Mouse (Mus musculus) MEL (cell line): Measurements from ENCODE around the gene Morc1.

Source experiments
- CHD2 ChIP-seq: IDR thresholded peaks from 2 replicates; pipeline ENCODE4 v1.6.1; 2011; ENCODE audit warnings: low read length, improper control_type of control experiment
- CTCF ChIP-seq, 3 experiments: IDR thresholded peaks in 2 of 3; conservative IDR thresholded peaks in 1 of 3; 2 replicates each; pipeline ENCODE4 v1.5.1; 2011 to 2012; ENCODE audit warnings: low read length in 3 of 3, low read depth in 2 of 3, mild to moderate bottlenecking in 2 of 3, improper control_type of control experiment in 1 of 3, inconsistent platforms in 1 of 3, mixed read lengths in 1 of 3, moderate library complexity in 1 of 3; ENCODE audit not compliant: control insufficient read depth in 1 of 3, insufficient read depth in 1 of 3, poor library complexity in 1 of 3, severe bottlenecking in 1 of 3
- EP300 ChIP-seq, 2 experiments: IDR thresholded peaks; 2 replicates each; pipeline ENCODE4 v1.6.1; 2011; ENCODE audit warnings: improper control_type of control experiment in 2 of 2, low read length in 2 of 2, low read depth in 1 of 2, mild to moderate bottlenecking in 1 of 2
- ETS1 ChIP-seq: IDR thresholded peaks from 2 replicates; pipeline ENCODE4 v1.6.1; 2012; ENCODE audit warnings: low read depth, mild to moderate bottlenecking, inconsistent platforms, low read length, improper control_type of control experiment, moderate library complexity
- MAFK ChIP-seq: IDR thresholded peaks from 2 replicates; pipeline ENCODE4 v1.6.1; 2011; ENCODE audit warnings: low read depth, mild to moderate bottlenecking, low read length, improper control_type of control experiment, borderline replicate concordance
- POLR2A ChIP-seq, 2 experiments: IDR thresholded peaks; 2 replicates each; pipeline ENCODE4 v1.6.1; 2011 to 2012; ENCODE audit warnings: low read length in 2 of 2, mild to moderate bottlenecking in 2 of 2, control low read depth in 1 of 2, improper control_type of control experiment in 1 of 2, low read depth in 1 of 2, moderate library complexity in 1 of 2; ENCODE audit not compliant: control insufficient read depth in 1 of 2, insufficient read depth in 1 of 2, poor library complexity in 1 of 2

- TF ChIP-seq CTCF (IDR thresholded peaks at IDR 0.05 in 2 of 3, conservative IDR thresholded peaks at IDR 0.05 in 1 of 3; ENCODE audit: control insufficient read depth in 1 of 3, insufficient read depth in 1 of 3, low read depth in 2 of 3, low read length in 3 of 3, poor library complexity in 1 of 3, severe bottlenecking in 1 of 3): no peak
- no peak for TF ChIP-seq POLR2A (IDR thresholded peaks at IDR 0.05; ENCODE audit: control insufficient read depth in 1 of 2, insufficient read depth in 1 of 2, low read depth in 1 of 2, low read length in 2 of 2, poor library complexity in 1 of 2)
- no peak for TF ChIP-seq EP300 (IDR thresholded peaks at IDR 0.05; ENCODE audit: low read depth in 1 of 2, low read length in 2 of 2)
- no peak for TF ChIP-seq CHD2
- no peak for TF ChIP-seq MAFK
- TF ChIP-seq ETS1: no peak
Measured at GRCm38 (mm10) chr16:48473396-48473795, 42.4 kb downstream of the Morc1 start.
